Mouse (Mus musculus) liver, embryonic 14.5 days (tissue): ENCODE results near the gene Ipo7.

Source experiments
- CTCF ChIP-seq: IDR thresholded peaks from 2 replicates; pipeline ENCODE4 v1.5.1; 2016; ENCODE audit warnings: antibody characterized with exemption, low read depth, control low read depth
- EP300 ChIP-seq: IDR thresholded peaks from 2 replicates; pipeline ENCODE4 v1.6.1; 2016; ENCODE audit warnings: antibody characterized with exemption, low read depth

GRCm38 (mm10) chr7:110061752-110062273 lies 43.7 kb downstream of the Ipo7 start:
- TF ChIP-seq EP300 (no peak), CTCF (no peak)
